Mouse (Mus musculus) myocyte (in vitro differentiated cells): ENCODE data around the gene G0s2.

ENCODE experiments used
- CEBPB ChIP-seq: IDR thresholded peaks from 2 replicates; pipeline ENCODE4 v1.6.1; 2011; ENCODE audit warnings: mild to moderate bottlenecking, moderate library complexity; ENCODE audit not compliant: poor library complexity, insufficient read depth, severe bottlenecking
- E2F4 ChIP-seq: IDR thresholded peaks from one replicate; pipeline ENCODE4 v1.6.1; 2011; ENCODE audit warnings: mild to moderate bottlenecking, control low read depth, moderate library complexity; ENCODE audit not compliant: insufficient read depth
- MYOD1 ChIP-seq, 3 experiments: IDR thresholded peaks; one replicate each; pipeline ENCODE4 v1.6.1; 2011; ENCODE audit warnings: control low read depth in 2 of 3, low read depth in 2 of 3, mild to moderate bottlenecking in 2 of 3, moderate library complexity in 1 of 3; ENCODE audit not compliant: insufficient read length in 2 of 3, control insufficient read depth in 1 of 3
- MYOG ChIP-seq, 3 experiments: IDR thresholded peaks; one replicate each; pipeline ENCODE4 v1.6.1; 2011; ENCODE audit warnings: control low read depth in 2 of 3, low read depth in 2 of 3, mild to moderate bottlenecking in 2 of 3; ENCODE audit not compliant: insufficient read length in 2 of 3, control insufficient read depth in 1 of 3, insufficient read depth in 1 of 3
- POLR2A ChIP-seq: IDR thresholded peaks from one replicate; pipeline ENCODE4 v1.6.1; 2011; ENCODE audit warnings: low read depth, mild to moderate bottlenecking, control low read depth, moderate library complexity; ENCODE audit not compliant: insufficient read length
- POLR2AphosphoS2 ChIP-seq: IDR thresholded peaks from one replicate; pipeline ENCODE4 v1.6.1; 2011; ENCODE audit warnings: low read depth, control low read depth; ENCODE audit not compliant: insufficient read length
- REST ChIP-seq: IDR thresholded peaks from one replicate; pipeline ENCODE4 v1.6.1; 2011; ENCODE audit warnings: mild to moderate bottlenecking, control low read depth, moderate library complexity; ENCODE audit not compliant: insufficient read depth, insufficient read length
- TCF12 ChIP-seq: IDR thresholded peaks from one replicate; pipeline ENCODE4 v1.6.1; 2011; ENCODE audit warnings: mild to moderate bottlenecking, control low read depth; ENCODE audit not compliant: poor library complexity, insufficient read depth, severe bottlenecking
- USF1 ChIP-seq: IDR thresholded peaks from one replicate; pipeline ENCODE4 v1.6.1; 2011; ENCODE audit warnings: low read depth, mild to moderate bottlenecking, control low read depth, moderate library complexity

- TF ChIP-seq E2F4 (no peak), POLR2A (no peak), USF1 (no peak), REST (no peak), TCF12 (no peak), MYOD1 (IDR thresholded peaks at IDR 0.05; ENCODE audit: control insufficient read depth in 1 of 3, insufficient read length in 2 of 3, low read depth in 2 of 3) (no peak), MYOG (IDR thresholded peaks at IDR 0.05; ENCODE audit: control insufficient read depth in 1 of 3, insufficient read depth in 1 of 3, insufficient read length in 2 of 3, low read depth in 2 of 3) (no peak), POLR2AphosphoS2 (no peak), CEBPB (no peak)
Observed at GRCm38 (mm10) chr1:193234930-193235329, 38.1 kb downstream of the G0s2 start.
